Mouse (Mus musculus) right cerebral cortex, adult 18-20 months (tissue): Measurements from ENCODE around the gene Apobr.

Experiments
- DNase-seq: peaks from one replicate; pipeline ENCODE4 v3.0.0; 2022; ENCODE audit warnings: mixed read lengths

The Apobr gene

GRCm38 (mm10) chr7:126584506-126584977, at the start of gene Apobr:
Gene Apobr (plus strand): TSS chr7:126584942.
- no peak for DNase-seq

GRCm38 (mm10) chr7:126535766-126536165, 49.0 kb upstream of the Apobr start:
- DNase-seq: no peak

- no peak for DNase-seq
Measured at GRCm38 (mm10) chr7:126536466-126536865, 48.3 kb upstream of the Apobr start.

- peak; percentile 13 for DNase-seq
Measured at GRCm38 (mm10) chr7:126537820-126538585, 46.7 kb upstream of the Apobr start.

GRCm38 (mm10) chr7:126541661-126542060, 43.1 kb upstream of the Apobr start:
- no peak for DNase-seq

GRCm38 (mm10) chr7:126545631-126546030, 39.1 kb upstream of the Apobr start:
- DNase-seq: no peak

- DNase-seq: no peak
Measured at GRCm38 (mm10) chr7:126554796-126555195, 29.9 kb upstream of the Apobr start.

- no peak for DNase-seq
Measured at GRCm38 (mm10) chr7:126556635-126557034, 28.1 kb upstream of the Apobr start.

- DNase-seq: no peak
Measured at GRCm38 (mm10) chr7:126565693-126566092, 19.0 kb upstream of the Apobr start.

- peak; percentile 92 for DNase-seq
Measured at GRCm38 (mm10) chr7:126566094-126566765, 18.5 kb upstream of the Apobr start, which contains the start of gene Eif3c. Gene Eif3c (minus strand): TSS chr7:126566411.

- DNase-seq: no peak
Measured at GRCm38 (mm10) chr7:126576946-126577345, 7.8 kb upstream of the Apobr start.

GRCm38 (mm10) chr7:126579172-126579571, 5.6 kb upstream of the Apobr start:
- no peak for DNase-seq

- no peak for DNase-seq
Measured at GRCm38 (mm10) chr7:126581661-126582060, 3.1 kb upstream of the Apobr start.

GRCm38 (mm10) chr7:126582759-126583158, 2.0 kb upstream of the Apobr start:
- no peak for DNase-seq

- DNase-seq: peak; percentile 87
Measured at GRCm38 (mm10) chr7:126583251-126583709, 1.5 kb upstream of the Apobr start.

GRCm38 (mm10) chr7:126583761-126584160, 981 bp upstream of the Apobr start:
- no peak for DNase-seq

- no peak for DNase-seq
Measured at GRCm38 (mm10) chr7:126585717-126586116, 975 bp downstream of the Apobr start, which contains the start of gene Cln3. Gene Cln3 (minus strand): TSS chr7:126585817.

- DNase-seq: no peak
Measured at GRCm38 (mm10) chr7:126586839-126587238, 2.1 kb downstream of the Apobr start.

- no peak for DNase-seq
Measured at GRCm38 (mm10) chr7:126587779-126588178, 3.0 kb downstream of the Apobr start.

- DNase-seq: no peak
Measured at GRCm38 (mm10) chr7:126594862-126595561, 10.3 kb downstream of the Apobr start, which contains the start of gene Il27. Gene Il27 (minus strand): TSS chr7:126594941.

- DNase-seq: no peak
Measured at GRCm38 (mm10) chr7:126595890-126596289, 11.1 kb downstream of the Apobr start.

GRCm38 (mm10) chr7:126596414-126596813, 11.7 kb downstream of the Apobr start:
- no peak for DNase-seq

GRCm38 (mm10) chr7:126598919-126599318, 14.2 kb downstream of the Apobr start:
- DNase-seq: no peak
